Mouse (Mus musculus): ENCODE measurements around the gene Mea1. TPM values are rescaled to one million over a fixed set of nuclear protein-coding genes. Genes with fewer than 3 reads are reported as not detected.
A peak's percentile ranks its signal among the peaks of the same experiment; 100 is the strongest.

The Mea1 gene
- total RNA-seq, 1 experiment from 2014 or later = 63.6 TPM

DNA sequence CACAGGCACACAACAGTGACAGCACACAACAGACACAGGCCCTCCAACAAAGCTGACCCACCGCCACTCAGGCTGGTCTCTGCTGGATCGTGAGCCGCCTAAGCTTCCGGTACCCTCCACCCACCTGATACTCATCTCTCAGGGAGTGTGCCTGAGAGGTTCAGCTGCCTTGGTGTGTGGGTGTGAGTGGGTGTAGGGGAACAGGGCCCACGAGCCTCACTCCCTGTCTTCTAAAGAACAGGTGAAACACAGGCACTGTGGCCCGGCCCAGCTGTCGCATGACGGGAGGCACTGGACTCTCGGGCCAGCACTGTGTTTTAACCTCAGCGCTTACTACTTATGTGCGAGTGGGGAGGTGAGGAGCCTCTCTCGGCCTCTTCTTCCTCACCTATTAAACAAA lies 23.5 kb downstream of the Mea1 start:
- no peak for ATAC-seq (replicated peaks; ENCODE audit: low read depth, poor library complexity, severe bottlenecking)

DNA sequence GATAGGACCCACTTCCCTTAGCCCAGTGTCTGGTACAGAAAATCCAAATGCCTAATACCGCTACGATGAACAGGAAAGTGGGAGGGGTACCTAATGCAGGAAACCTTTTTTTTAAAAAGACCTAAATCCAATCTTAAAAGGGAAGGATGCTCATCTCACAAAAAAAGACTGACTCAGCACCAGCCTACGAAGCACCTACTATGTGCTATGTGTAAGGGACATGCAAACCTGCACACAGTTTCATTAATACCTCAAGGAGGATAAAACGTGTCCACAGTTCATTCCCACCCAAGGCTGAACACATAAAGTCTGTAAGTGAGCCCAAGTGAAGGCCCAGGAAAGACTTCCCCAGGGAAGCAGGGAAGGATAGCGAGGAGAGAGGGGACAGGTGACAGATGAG lies 23.9 kb downstream of the Mea1 start:
- ATAC-seq (replicated peaks; ENCODE audit: low read depth, poor library complexity, severe bottlenecking) = no peak

DNA sequence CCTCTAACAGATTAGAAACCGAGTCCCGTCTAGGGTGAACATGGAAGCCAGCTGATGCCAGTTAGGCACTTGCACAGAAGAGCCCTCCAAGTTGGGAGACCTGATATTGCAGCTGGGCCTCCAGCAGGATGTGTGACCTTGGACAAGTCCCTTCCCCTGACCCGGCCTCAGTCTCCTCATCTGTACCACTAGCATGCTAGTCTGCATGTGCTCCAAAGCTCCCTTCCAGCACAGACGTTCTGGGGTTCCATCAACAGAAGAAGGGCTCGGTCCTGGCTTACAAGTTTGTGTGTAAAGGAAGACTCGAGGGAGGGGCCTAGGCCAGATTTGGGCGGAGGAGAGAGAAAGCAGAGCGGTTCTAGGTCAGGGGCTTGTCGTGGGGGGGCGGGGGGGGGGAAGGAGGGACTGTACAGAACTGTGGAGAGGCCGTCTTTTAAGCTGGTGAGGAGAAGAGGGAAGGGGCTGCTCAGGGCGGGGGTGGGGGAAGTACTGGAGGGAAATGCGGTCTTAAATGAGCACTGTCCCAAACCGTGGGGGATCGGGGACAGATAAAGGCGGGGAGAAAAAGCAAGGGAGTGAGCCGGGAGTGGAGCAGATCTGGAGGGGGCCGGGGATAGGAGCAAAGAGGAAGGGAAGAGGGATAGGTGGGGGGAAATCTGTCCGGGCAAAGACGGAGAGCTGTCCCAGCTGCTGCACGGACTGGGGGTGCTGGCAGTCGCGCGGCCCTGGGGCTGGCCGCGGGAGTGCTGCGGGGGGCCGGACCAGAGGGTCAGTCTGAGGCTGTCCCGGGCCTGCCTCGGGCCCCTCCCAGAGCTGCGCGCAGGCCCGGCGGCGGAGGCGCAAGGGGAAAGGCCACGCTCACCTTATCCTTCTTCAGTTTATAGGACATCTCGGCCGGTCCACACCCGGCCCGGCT lies 25.6 kb downstream of the Mea1 start:
- ATAC-seq (replicated peaks; ENCODE audit: low read depth, poor library complexity, severe bottlenecking) = no peak

DNA sequence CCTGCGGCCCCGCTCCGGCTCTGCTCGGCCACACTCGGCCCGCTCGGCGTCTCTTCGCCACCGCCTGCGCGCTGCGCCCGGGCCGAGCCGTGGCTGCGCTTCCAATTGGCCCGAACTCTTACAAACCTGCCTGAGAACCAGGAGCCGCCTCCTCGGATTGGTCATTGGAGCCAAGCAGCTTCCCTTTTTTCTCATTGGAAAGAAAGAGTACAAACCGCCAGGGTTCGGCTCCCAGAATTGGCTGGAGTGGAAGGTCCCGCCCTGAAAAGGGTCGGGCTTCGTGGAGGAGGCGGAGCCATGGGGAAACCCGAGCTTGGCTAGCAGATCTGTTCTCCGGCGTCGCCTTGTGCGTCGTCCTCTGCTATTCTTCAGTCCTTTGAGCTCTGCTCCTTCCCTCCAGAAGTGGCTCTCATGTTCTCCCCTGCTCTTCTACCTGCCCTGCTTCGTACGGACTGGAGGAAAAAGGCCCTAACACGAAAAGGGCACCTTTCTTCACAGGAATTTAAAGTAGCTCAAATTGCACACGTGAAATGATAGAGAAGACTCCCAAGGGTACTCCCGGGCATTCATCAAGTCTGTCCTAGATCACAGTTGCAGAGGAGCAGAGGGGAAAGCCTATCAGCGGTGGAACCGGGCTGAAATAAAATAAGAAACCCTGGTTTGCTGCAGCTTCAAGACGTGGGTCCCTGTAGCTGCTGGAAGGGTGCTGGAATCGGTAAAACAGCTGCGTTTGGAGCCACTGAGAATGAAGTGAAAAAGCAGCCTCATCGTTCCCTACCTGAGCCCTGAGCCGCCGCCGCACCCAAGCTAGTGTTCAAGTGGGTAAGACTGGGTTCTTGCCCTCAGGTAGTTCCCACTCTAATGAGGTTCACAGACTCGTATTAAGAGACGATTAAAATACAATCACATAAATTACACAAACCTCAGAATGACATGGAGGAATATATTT lies 26.6 kb downstream of the Mea1 start, which contains the start of gene Ppp2r5d:
Gene Ppp2r5d (minus strand): TSS at position 225 of the 949 bp plus-strand sequence.
- ATAC-seq (replicated peaks; ENCODE audit: low read depth, poor library complexity, severe bottlenecking) = peak; percentile 96

DNA sequence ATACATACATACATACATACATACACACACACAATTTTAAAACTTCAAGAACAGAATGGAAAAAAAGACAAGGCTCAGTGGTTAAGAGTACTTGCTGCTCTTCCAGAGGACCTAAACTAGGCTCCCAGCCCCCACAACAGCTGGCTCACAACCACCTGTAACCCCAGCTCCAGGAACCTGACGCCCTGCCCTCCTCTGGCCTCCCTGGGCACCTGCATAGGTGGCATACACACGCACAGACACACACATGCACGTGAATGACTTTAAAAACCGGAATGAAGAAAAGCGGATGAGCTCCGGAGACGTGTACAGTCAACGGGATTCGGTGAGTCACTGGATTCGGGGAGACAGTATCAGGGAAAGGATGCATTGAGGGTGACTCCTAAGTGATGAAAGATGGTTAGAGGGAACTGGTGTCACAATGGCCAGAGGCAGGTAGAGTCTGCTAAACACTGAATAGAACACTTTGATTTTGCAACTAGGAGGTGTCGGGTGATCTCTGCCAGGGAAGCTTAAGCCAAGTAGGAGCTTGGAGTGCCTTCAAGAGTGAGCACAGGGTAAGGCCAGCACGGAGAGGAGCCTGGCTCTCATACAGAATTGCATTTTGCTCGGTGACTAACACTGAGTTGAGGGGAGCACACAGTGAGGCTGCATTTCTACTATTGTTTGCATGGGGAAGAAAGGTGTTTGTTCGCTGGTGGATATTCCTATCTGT lies 27.9 kb downstream of the Mea1 start:
- no peak for ATAC-seq (replicated peaks; ENCODE audit: low read depth, poor library complexity, severe bottlenecking)

- ATAC-seq (replicated peaks; ENCODE audit: low read depth, poor library complexity, severe bottlenecking) = peak; percentile 94
These were observed 32.5 kb downstream of the Mea1 start, which contains the start of gene Pex6 for GRCm38 (mm10) chr17:46710959-46711597. TSS of gene Pex6 (plus strand) at chr17:46711463.

DNA sequence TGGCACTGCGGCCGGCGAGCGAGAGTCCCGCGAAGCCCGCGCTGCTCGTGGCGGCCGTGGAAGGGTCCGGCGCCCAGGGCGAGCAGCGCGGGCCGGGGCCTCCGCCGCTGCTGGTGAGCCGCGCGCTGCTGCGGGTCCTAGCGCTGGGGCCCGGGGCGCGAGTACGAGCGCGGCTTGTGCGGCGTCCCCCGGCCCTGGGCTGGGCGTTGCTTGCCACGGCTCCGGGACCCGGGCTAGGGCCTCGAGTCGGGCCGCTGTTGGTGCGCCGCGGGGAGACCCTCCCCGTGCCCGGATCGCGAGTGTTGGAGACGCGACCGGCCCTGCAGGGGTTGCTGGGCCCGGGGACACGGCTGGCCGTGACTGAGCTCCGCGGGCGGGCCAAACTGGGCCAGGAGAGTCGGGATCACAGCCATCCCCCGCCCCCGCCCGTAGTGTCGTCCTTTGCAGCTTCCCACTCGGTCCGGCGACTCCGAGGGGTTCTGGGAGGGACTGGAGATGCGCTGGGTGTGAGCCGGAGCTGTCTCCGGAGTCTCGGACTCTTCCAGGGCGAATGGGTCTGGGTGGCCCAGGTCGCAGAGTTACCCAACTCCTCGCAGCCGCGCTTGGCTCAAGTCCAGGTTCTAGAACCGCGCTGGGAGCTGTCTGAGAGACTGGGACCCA lies 33.1 kb downstream of the Mea1 start:
- 0 out of 2 replicates have a peak, but pooled peaks have one; percentile 22 for ATAC-seq (replicated peaks; ENCODE audit: low read depth, poor library complexity, severe bottlenecking)

- ATAC-seq (replicated peaks; ENCODE audit: low read depth, poor library complexity, severe bottlenecking) = peak; percentile 17; the same call in 1 of the 2 replicates
These were observed 33.8 kb downstream of the Mea1 start for GRCm38 (mm10) chr17:46712442-46712841.

DNA sequence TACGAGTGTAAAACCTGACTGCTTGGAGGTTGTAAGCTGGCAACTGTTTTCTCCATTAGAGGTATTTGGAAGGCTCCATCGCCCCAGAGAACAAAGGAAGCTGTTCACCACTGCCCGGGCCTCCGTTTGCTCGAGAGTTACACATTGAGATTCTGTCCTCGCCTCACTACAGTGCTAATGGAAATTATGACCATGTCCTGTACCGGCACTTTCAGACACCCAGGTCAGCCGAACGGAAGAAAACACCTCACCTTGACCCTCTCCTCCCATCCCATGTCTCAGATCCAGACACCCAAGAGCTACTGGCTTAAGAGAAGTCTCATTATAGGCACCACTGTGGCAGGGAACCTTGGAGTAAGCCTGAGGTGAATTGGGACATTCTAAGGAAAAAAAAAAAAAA lies 35.3 kb downstream of the Mea1 start:
- ATAC-seq (replicated peaks; ENCODE audit: low read depth, poor library complexity, severe bottlenecking) = no peak

DNA sequence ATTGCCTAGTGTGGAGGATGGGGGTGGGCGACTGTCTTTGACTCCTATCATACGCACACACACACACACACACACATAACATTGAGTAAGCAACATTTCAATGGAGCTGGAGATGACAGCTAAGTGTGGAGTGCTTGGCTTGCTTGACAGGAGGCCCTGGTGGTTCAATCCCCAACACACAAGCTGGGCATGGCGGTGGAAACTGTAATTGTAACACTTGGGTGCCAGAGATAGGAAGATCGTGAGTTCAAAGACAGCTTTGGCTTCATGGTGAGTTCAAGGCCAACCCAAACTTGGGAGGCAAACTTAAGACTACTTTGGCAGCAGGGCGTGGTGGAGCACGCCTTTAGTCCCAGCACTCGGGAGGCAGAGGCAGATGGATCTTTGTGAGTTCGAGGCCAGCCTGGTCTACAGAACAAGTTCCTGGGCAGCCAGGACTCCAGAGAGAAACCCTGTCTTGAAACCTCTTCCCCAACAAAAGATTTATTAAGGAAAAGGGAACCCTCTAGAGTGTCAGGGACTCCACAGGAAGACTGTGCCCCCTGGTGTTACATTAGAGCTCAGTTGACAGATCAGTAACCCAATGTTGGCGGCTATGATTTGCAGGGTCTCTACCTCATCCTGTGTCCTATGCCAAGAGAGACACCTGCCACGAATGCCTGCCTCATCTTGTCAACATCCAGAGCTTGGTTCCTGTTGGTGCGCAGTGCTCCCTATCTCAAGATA lies 36.3 kb downstream of the Mea1 start:
- no peak for ATAC-seq (replicated peaks; ENCODE audit: low read depth, poor library complexity, severe bottlenecking)

DNA sequence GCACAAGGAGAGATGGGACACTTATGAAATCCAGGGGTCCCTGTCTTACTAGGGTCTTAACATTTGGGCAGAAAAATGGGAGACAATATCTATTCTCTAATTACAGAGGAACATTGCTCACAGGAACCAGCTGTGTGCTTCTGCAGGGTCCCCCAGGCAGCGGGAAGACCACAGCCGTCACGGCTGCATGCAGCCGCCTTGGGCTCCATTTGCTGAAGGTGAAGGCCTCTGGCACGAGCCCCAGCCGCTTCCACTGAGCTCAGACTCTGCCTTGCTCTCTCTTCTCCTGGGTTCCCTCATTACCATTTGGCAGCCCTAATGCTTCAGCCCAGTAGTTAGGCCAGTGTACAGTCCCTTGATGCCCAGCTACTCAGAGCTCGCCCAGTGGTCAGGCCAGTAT lies 42.5 kb downstream of the Mea1 start:
- ATAC-seq (replicated peaks; ENCODE audit: low read depth, poor library complexity, severe bottlenecking) = no peak

- ATAC-seq (replicated peaks; ENCODE audit: low read depth, poor library complexity, severe bottlenecking) = no peak
These were observed 46.0 kb downstream of the Mea1 start for GRCm38 (mm10) chr17:46724477-46725084.

- peak; percentile 73 for ATAC-seq (replicated peaks; ENCODE audit: low read depth, poor library complexity, severe bottlenecking)
These were observed 46.7 kb downstream of the Mea1 start for GRCm38 (mm10) chr17:46725273-46725672.

- no peak for ATAC-seq (replicated peaks; ENCODE audit: low read depth, poor library complexity, severe bottlenecking)
These were observed 47.4 kb downstream of the Mea1 start for GRCm38 (mm10) chr17:46725731-46726645.

DNA sequence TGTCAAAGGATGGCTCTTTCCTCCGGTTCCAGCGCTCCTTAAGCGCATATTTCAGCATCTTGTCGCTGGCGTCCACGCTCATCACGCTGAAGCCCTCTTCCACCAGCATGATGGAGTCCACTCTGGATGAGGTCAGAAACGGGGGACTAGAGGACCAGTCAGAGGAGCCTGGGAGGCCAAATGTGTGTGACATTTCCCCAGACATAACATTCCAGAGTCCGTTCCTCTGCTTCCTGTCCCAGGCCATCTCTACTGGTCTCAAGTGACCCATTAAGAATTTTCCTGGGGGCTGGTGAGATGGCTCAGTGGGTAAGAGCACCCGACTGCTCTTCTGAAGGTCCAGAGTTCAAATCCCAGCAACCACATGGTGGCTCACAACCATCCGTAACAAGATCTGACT lies 48.7 kb downstream of the Mea1 start:
- ATAC-seq (replicated peaks; ENCODE audit: low read depth, poor library complexity, severe bottlenecking) = no peak

DNA sequence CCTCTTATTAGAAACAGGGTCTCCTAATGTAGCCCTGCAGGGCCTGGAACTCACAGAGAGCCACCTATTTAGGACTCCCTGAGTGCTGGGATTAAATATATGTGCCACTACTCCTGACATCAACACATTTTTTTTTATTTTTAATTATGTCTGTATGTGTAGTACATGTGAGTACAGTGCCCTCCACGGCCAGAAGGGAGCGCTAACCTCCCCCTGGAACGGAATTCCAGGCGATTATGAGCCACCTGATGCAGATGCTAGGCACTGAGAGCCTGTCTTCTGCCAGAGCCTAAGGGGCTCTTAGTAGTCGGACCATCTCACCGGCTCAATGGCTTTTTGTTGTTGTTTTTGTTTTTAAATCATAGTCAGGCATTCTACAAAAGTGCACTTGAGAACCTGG lies 49.4 kb downstream of the Mea1 start:
- ATAC-seq (replicated peaks; ENCODE audit: low read depth, poor library complexity, severe bottlenecking) = no peak

DNA sequence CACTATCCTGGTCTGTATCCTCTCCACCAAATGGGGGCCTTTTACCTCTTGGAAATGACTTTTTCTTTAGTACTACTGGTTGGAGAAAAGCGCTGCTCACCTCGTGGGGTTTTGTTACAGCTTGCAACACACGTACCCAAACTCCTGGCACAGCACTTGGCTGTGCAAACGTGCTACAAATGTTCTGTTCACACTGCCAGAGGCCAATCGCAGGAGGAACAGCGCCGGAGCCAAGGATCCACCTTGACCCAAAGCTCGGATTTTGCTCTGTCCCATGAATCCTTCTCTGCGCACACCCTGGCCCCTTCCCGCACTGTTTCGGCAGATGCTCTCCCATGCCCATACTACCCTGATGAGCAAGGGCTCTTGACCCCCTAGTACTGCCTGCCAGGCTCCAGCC lies 49.9 kb downstream of the Mea1 start:
- ATAC-seq (replicated peaks; ENCODE audit: low read depth, poor library complexity, severe bottlenecking) = no peak
